Mouse (Mus musculus) ZHBTc4 (cell line): ENCODE results near the gene Rassf4.
"Not testable (repeated sequence)": the region's sequence is repeated elsewhere in the genome, so short reads cannot be mapped to it uniquely, and the experiment has no call there.

Source experiments
- DNase-seq: peaks from one replicate; pipeline ENCODE4 v3.0.0-alpha.2; 2011; ENCODE audit warnings: low read depth, low spot score

Rassf4 gene

GRCm38 (mm10) chr6:116636581-116637235, 37.0 kb downstream of the Rassf4 start:
- DNase-seq, result no peak

- DNase-seq, result no peak
These were observed 38.2 kb downstream of the Rassf4 start for GRCm38 (mm10) chr6:116635251-116636180.

- DNase-seq, result no peak
These were observed 39.7 kb downstream of the Rassf4 start for GRCm38 (mm10) chr6:116633741-116634695.

DNA sequence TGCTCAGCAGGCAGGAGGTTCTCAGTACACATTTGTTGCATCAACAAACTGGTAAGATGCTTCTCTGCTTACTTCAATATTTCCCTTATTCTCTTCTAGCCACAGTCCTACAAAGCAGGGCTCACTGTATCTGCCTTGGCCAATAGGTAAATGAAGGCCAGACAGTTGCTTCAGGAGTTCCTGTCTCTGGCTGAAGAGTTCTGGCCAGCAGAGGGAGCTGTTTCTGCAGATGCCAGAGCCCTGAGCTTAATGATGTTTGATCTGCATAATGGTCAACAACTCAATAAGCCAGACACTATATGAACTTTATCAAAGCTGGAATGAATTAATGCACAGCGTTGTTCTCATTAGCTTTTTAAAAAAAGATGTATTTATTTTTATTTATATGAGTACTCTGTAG, 41.6 kb downstream of the Rassf4 start:
- DNase-seq, result peak; percentile 74

DNA sequence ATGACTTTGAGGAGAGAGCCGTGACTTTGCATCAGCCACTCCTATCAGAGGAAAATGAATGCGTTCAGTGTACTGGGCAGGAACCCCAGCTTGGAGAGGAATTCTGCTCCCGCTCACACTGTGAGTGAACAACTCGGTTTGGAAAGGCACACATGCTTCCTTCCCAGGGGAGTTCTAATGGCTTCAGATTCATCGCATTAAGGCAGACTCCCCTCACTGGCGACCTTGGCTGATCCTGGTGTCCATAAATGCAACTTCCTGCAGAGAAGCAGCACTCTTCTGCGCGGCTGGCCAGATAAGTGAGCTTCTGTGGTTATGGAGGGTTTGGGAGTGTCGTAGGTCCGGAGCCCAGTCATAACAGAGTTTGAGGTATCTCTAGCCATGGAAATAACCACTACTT, 44.0 kb downstream of the Rassf4 start:
- no peak for DNase-seq

- DNase-seq, result peak; percentile 70
These were observed 45.1 kb downstream of the Rassf4 start, which contains the start of gene Zfp422 for GRCm38 (mm10) chr6:116628539-116629171. Gene Zfp422, minus strand, starts transcription at chr6:116628999.

DNA sequence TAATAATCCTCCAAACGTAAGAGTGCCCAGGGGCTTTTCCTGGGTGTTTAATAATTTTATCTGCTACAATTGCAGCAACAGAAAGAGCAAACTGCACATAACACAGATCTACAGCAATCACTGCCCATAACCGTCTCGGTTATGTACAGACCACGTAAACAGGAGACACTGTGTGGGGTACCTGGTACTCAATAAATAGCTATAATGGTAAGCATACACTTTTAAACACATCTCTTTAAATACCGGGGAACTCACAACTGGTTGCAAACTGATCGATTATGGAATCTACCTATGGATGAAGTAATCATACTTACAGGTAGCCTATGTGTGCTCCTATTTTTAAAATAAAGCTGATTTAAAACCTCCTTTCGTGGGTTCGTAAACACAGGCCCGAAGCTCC, 45.7 kb downstream of the Rassf4 start:
- no peak for DNase-seq

- not testable (repeated sequence) for DNase-seq
These were observed 47.3 kb downstream of the Rassf4 start for GRCm38 (mm10) chr6:116626417-116626816.

DNA sequence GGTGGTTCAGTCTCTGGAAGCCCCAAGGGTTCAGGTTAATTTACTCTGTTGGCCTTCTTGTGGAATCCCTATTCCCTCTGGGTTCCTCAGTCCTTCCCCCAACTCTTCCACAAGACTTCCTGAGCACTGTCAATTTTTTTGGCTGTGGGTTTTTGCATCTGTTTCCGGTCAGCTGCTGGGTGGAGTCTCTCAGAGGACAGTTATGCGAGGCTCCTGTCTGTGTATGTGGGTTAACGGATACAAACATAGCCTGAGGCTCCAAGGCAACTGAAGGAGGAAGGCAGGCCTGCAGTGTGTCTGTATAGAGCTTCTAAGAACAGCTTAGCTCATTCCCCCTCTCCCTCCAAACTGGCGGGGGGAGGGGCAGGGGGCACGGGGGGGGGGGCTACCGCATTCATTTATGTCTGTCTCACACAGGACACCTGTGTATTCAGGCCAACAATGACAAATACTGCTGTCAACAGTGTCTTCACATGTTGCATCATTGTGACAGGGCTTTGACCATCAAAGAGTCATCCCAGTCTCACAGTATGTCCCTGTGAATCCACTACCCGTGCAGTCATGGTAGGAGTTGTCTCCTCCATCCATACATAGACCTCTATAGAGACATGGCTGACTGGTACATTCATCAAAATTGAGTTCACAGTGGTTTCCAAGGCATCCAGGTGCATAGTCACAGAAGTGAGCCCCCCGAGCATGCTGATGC, 52.3 kb downstream of the Rassf4 start:
- DNase-seq, result no peak

DNA sequence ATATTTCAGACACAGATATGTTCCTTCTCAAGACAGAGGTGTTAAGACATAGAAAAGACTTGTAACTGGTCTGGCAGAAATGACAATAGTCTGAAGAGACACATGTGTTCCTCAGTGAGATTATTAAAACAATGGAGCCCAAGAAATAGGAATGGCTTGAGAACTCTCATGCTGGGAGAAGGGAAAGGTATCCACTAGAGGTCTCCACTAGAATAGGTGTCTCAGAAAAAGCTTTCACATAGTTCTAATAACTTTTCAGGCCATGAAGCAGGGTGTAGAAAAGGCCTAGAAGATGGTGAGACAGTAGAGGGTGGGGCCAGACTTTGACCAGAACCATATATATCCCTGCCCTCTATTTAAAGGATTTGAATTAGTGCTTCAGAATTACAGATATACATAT, 55.7 kb downstream of the Rassf4 start:
- no peak for DNase-seq

- DNase-seq, result no peak
These were observed 58.0 kb downstream of the Rassf4 start for GRCm38 (mm10) chr6:116615719-116616118.

DNA sequence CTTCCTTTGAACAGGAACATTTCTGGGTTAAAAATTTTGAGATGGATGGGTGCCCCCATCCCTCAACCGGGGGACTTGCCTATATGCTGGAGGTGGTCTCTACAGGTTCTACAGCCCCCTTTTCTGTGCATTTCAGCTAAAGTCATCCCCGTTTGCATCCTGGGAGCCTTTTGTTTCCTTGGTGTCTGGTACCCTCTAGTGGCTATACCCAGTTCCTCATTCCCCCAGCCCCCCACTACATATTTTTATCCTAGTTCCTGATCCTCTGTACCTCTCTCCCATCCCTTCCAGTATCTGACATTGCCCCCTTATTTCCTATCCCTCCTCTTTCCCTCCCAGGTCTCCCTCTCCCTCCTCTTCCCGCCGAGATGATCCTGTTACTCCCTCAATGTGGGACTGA, 66.5 kb downstream of the Rassf4 start:
- DNase-seq, result no peak

- peak; percentile 46 for DNase-seq
These were observed 72.8 kb downstream of the Rassf4 start for GRCm38 (mm10) chr6:116600969-116601368.

- no peak for DNase-seq
These were observed 89.7 kb downstream of the Rassf4 start, which contains the start of gene Olfr215 for GRCm38 (mm10) chr6:116584095-116584494. Gene Olfr215, minus strand, starts transcription at chr6:116584195.
